Mouse (Mus musculus) midbrain, embryonic 12.5 days (tissue): Measurements from ENCODE around the gene Anxa9. TPM values are rescaled to one million over a fixed set of nuclear protein-coding genes. Genes with fewer than 3 reads are reported as not detected.

Source experiments
- ATAC-seq: fragments of 200-750 bp; cut with Nextera tagmentation; 2 replicates; pipeline ENCODE4 v1.8.0; 2017; ENCODE audit warnings: low read depth, moderate TSS enrichment, moderate library complexity; ENCODE audit not compliant: low FRiP score
- H3K27ac ChIP-seq: fragments of 300-500 bp; sonication (generic); replicated peaks from 2 replicates; pipeline ENCODE4 v1.5.1; 2016; ENCODE audit warnings: mild to moderate bottlenecking
- H3K27me3 ChIP-seq: fragments of 300-500 bp; sonication (generic); 2 replicates; pipeline ENCODE4 v1.6.1; 2016; ENCODE audit warnings: mild to moderate bottlenecking
- H3K36me3 ChIP-seq: fragments of 300-500 bp; sonication (generic); 2 replicates; pipeline ENCODE4 v1.6.1; 2016
- H3K4me1 ChIP-seq: fragments of 300-500 bp; sonication (generic); 2 replicates; pipeline ENCODE4 v1.6.1; 2016
- H3K4me2 ChIP-seq: fragments of 300-500 bp; sonication (generic); replicated peaks from 2 replicates; pipeline ENCODE4 v1.6.1; 2016; ENCODE audit warnings: mild to moderate bottlenecking, moderate library complexity
- H3K4me3 ChIP-seq: fragments of 300-500 bp; sonication (generic); 2 replicates; pipeline ENCODE4 v1.5.1; 2016; ENCODE audit warnings: mild to moderate bottlenecking
- H3K9ac ChIP-seq: fragments of 300-500 bp; sonication (generic); replicated peaks from 2 replicates; pipeline ENCODE4 v1.6.1; 2016; ENCODE audit warnings: mild to moderate bottlenecking, moderate library complexity
- H3K9me3 ChIP-seq: fragments of 300-500 bp; sonication (generic); 2 replicates; pipeline ENCODE4 v1.6.1; 2016; ENCODE audit warnings: mild to moderate bottlenecking
- WGBS: fragments of 180-500 bp; shearing (Covaris S2); methylation state at CpG from one replicate; pipeline ENCODE4 v1.1.7; 2016; 5-methylcytosine and 5-hydroxymethylcytosine counted together
- polyA plus RNA-seq: library from polyadenylated mRNA; unstranded; fragments of >200 nt; fragmentation: Nextera tagmentation; extraction: Ambion mirVana; gene quantifications from 2 replicates; pipeline ENCODE4 v1.2.1, GENCODE M21; 2016

Gene Anxa9
- polyA plus RNA-seq, 1 experiment from 2014 or later = 1.0 TPM

- peak; percentile 87 for ATAC-seq
- peak within 1 kb of the TSS; percentile 66 for H3K4me3 ChIP-seq
- no peaks in the 10 kb centered on the region for H3K27me3 ChIP-seq
- no peaks in the 10 kb centered on the region for H3K9me3 ChIP-seq
- WGBS = under 1% methylated on average over 52 of the region's 53 CpGs
- peaks cover 20% of the 10 kb centered on the region for H3K4me1 ChIP-seq
- no peaks in the 10 kb centered on the region for H3K36me3 ChIP-seq
- peak within 1 kb of the TSS; percentile 77 for H3K9ac ChIP-seq
- H3K27ac ChIP-seq = peak within 1 kb of the TSS; percentile 96
- peak within 1 kb of the TSS; percentile 76 for H3K4me2 ChIP-seq
Observed at GRCm38 (mm10) chr3:95281216-95282126, 25.5 kb downstream of the Anxa9 start, which contains the start of the genes Mindy1 and Prune1. Gene Mindy1, plus strand, starts transcription at chr3:95281345. Gene Prune1, minus strand, starts transcription at chr3:95282076.

GRCm38 (mm10) chr3:95280747-95281146 lies 26.2 kb downstream of the Anxa9 start:
- WGBS = 32% methylated on average over 8 of the region's 8 CpGs
- Histone ChIP-seq H3K9ac (peak overlapping the region; percentile 77), H3K4me2 (peak overlapping the region; percentile 76), H3K36me3 (no peaks in the 10 kb centered on the region), H3K9me3 (no peaks in the 10 kb centered on the region), H3K4me1 (peaks cover 20% of the 10 kb centered on the region), H3K4me3 (peak overlapping the region; percentile 66), H3K27ac (peak overlapping the region; percentile 96), H3K27me3 (no peaks in the 10 kb centered on the region)
- ATAC-seq = no peak

DNA sequence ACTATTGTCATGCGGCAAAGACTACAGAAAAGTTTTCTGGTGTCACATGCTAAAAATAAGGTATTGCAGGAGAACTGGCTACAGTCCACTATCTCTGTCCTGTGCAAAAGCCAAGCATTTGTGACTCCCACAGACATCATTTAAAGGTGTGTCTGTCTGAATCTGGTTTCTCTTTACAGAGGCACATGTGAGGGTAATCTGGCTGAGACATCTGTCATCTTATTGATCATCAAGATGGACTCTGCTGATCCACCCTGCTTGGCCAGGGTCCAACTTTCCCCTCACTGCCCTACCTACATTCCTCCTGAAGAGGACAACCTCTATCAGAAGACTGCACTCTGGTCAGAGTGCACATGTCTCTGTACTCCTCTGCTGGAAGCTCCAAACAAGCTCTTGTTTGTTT lies 29.8 kb downstream of the Anxa9 start:
- Histone ChIP-seq H3K36me3 (peaks cover 5% of the 10 kb centered on the region), H3K9ac (no peak overlapping the region), H3K9me3 (no peaks in the 10 kb centered on the region), H3K27ac (no peak overlapping the region), H3K4me1 (0 out of 2 replicates have a peak, but pooled peaks cover 5% of the 10 kb centered on the region), H3K4me2 (no peak overlapping the region), H3K4me3 (no peak overlapping the region), H3K27me3 (no peaks in the 10 kb centered on the region)
- 96% methylated on average over 1 of the region's 1 CpGs for WGBS
- no peak for ATAC-seq

DNA sequence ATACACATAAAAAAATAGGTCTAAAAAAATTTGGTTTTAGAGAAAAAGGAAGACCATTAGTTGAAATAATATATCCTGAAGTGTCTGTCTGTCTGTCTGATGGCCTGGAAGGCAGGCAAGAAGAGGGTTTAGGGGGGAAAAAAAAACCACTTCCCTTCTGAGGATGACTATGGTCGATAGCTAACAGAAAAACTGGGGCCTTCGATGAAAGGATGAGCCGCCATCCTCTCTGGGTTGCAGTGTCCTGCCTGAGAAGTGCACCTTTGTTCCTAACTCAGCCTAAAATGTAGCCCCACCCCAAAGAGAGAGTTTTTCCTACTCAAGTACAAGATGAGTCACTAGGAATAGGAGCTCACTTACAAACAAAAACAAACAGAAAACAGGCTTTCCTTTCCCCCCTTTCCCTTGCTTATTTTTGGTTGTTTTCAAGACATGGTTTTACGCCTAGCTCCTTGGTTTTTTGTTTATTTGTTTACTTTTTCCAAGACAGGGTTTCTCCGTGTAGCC lies 30.5 kb downstream of the Anxa9 start:
- Histone ChIP-seq H3K9me3 (no peaks in the 10 kb centered on the region), H3K36me3 (peaks cover 5% of the 10 kb centered on the region), H3K27ac (no peak overlapping the region), H3K4me3 (no peak overlapping the region), H3K9ac (no peak overlapping the region), H3K4me2 (no peak overlapping the region), H3K27me3 (no peaks in the 10 kb centered on the region), H3K4me1 (0 out of 2 replicates have a peak, but pooled peaks cover 5% of the 10 kb centered on the region)
- no peak for ATAC-seq
- WGBS = 83% methylated on average over 5 of the region's 5 CpGs

- H3K4me2 ChIP-seq = no peak overlapping the region
- no peak overlapping the region for H3K9ac ChIP-seq
- WGBS = 85% methylated on average over 6 of the region's 6 CpGs
- no peaks in the 10 kb centered on the region for H3K4me1 ChIP-seq
- H3K4me3 ChIP-seq = no peak overlapping the region
- H3K27ac ChIP-seq = no peak overlapping the region
- H3K9me3 ChIP-seq = no peaks in the 10 kb centered on the region
- H3K27me3 ChIP-seq = no peaks in the 10 kb centered on the region
- H3K36me3 ChIP-seq = peaks cover 5% of the 10 kb centered on the region
- ATAC-seq = no peak
Observed at GRCm38 (mm10) chr3:95275161-95275560, 31.8 kb downstream of the Anxa9 start.

DNA sequence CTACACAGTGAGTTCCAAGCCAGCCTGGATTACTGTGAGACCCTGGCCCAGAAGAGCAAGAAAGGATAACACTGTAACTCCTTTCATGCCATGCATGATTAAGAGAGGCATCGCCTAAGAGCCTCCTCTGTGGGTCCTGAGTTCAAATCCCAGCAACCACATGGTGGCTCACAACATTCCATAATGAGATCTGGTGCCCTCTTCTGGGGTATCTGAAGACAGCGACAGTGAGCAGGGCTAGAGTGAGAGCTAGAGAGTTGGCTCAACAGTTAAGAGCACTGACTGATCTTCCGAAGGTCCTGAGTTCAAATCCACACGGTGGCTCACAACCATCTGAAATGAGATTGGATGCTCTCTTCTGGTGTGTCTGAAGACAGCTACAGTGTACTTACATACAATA lies 32.5 kb downstream of the Anxa9 start:
- no peaks in the 10 kb centered on the region for H3K9me3 ChIP-seq
- H3K4me3 ChIP-seq = no peak overlapping the region
- no peak overlapping the region for H3K27ac ChIP-seq
- no peak for ATAC-seq
- H3K9ac ChIP-seq = no peak overlapping the region
- peaks cover 8% of the 10 kb centered on the region for H3K36me3 ChIP-seq
- WGBS = 97% methylated on average over 4 of the region's 4 CpGs
- H3K27me3 ChIP-seq = no peaks in the 10 kb centered on the region
- H3K4me1 ChIP-seq = no peaks in the 10 kb centered on the region
- no peak overlapping the region for H3K4me2 ChIP-seq

DNA sequence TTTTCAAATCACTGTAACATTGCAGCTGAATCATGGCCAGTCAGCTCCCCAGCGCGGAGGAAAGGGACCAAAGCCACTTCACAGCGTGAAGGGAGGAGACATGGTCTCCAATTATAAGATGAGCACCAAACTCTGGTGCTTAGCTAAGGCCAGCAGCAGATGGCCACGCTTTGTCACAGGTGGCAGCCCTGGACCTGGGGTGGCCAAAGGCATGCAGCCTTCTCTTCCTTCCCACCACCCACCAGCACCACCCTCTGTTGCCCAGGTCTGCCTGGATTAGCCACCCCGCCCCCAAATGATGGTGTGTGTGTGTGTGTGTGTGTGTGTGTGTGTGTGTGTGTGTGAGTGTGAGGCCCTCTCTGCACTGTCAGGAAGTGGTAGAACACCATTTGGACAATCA lies 33.5 kb downstream of the Anxa9 start:
- H3K4me2 ChIP-seq = no peak overlapping the region
- no peak overlapping the region for H3K4me3 ChIP-seq
- no peak for ATAC-seq
- H3K27ac ChIP-seq = no peak overlapping the region
- H3K27me3 ChIP-seq = no peaks in the 10 kb centered on the region
- no peaks in the 10 kb centered on the region for H3K4me1 ChIP-seq
- no peak overlapping the region for H3K9ac ChIP-seq
- no peaks in the 10 kb centered on the region for H3K9me3 ChIP-seq
- whole genome bisulfite sequencing = 85% methylated on average over 5 of the region's 5 CpGs
- H3K36me3 ChIP-seq = peaks cover 11% of the 10 kb centered on the region

- H3K27ac ChIP-seq = no peak overlapping the region
- H3K9ac ChIP-seq = no peak overlapping the region
- H3K9me3 ChIP-seq = 0 out of 2 replicates have a peak, but pooled peaks cover 3% of the 10 kb centered on the region
- WGBS = 89% methylated on average over 12 of the region's 12 CpGs
- H3K27me3 ChIP-seq = no peaks in the 10 kb centered on the region
- H3K4me1 ChIP-seq = no peaks in the 10 kb centered on the region
- peaks cover 33% of the 10 kb centered on the region for H3K36me3 ChIP-seq
- no peak overlapping the region for H3K4me3 ChIP-seq
- H3K4me2 ChIP-seq = no peak overlapping the region
- no peak for ATAC-seq
Observed at GRCm38 (mm10) chr3:95270766-95271364, 36.1 kb downstream of the Anxa9 start.

- Histone ChIP-seq H3K4me2 (no peak overlapping the region), H3K27me3 (no peaks in the 10 kb centered on the region), H3K9ac (no peak overlapping the region), H3K9me3 (0 out of 2 replicates have a peak, but pooled peaks cover 3% of the 10 kb centered on the region), H3K4me1 (no peaks in the 10 kb centered on the region), H3K27ac (no peak overlapping the region), H3K36me3 (peaks cover 37% of the 10 kb centered on the region), H3K4me3 (no peak overlapping the region)
- ATAC-seq = no peak
- 93% methylated on average over 5 of the region's 5 CpGs for WGBS
Observed at GRCm38 (mm10) chr3:95269789-95270188, 37.2 kb downstream of the Anxa9 start.

DNA sequence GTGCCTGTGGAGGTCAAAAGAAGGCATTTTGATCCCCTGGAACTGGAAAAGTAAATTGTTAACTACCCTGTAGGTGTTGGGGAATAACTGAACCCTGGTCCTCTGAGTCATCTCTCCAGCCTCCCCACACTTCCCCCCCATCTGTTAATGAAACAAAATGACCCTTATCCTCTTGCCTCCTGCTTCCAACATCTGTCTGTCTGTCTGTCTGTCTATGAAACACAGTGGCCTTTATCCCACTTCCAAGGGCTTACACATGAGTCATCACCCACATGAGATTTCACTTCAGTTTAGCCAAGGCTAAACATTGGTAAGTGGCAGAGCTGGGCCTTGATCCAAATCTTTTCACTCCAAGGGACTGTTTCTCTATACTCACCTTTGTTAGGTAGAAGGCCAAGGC lies 39.1 kb downstream of the Anxa9 start:
- ATAC-seq = no peak
- peaks cover 48% of the 10 kb centered on the region for H3K36me3 ChIP-seq
- no peaks in the 10 kb centered on the region for H3K27me3 ChIP-seq

GRCm38 (mm10) chr3:95266052-95266451 lies 40.9 kb downstream of the Anxa9 start:
- WGBS = 88% methylated on average over 3 of the region's 3 CpGs
- Histone ChIP-seq H3K9me3 (0 out of 2 replicates have a peak, but pooled peaks cover 3% of the 10 kb centered on the region), H3K4me2 (no peak overlapping the region), H3K27me3 (no peaks in the 10 kb centered on the region), H3K27ac (no peak overlapping the region), H3K9ac (no peak overlapping the region), H3K4me3 (no peak overlapping the region), H3K4me1 (no peaks in the 10 kb centered on the region), H3K36me3 (peaks cover 64% of the 10 kb centered on the region)
- no peak for ATAC-seq

More for the DNA sequence above, 39.1 kb downstream of the Anxa9 start:
- Histone ChIP-seq H3K4me2 (no peak overlapping the region), H3K4me3 (no peak overlapping the region), H3K4me1 (no peaks in the 10 kb centered on the region), H3K27ac (no peak overlapping the region), H3K9me3 (0 out of 2 replicates have a peak, but pooled peaks cover 3% of the 10 kb centered on the region), H3K9ac (no peak overlapping the region)

DNA sequence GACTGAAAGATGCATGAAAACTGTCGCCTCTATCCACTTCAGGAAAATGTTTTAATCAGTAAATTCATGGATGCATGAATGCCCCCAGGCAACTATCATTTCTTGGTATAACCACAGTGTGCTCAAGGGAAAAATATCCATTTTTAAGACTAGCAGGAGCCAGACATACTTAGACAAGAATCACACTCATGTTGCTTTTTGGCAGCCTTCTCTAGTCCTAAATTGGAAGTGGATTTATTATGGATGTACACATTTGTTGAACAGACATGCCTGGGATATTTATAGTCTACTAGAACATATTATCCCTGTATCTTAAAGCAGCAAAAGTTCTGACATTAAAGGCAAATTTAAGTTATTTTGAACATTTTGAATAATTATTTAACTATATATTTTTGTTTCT lies 42.3 kb downstream of the Anxa9 start:
- Histone ChIP-seq H3K36me3 (peaks cover 72% of the 10 kb centered on the region), H3K4me1 (no peaks in the 10 kb centered on the region), H3K4me3 (no peak overlapping the region), H3K9me3 (0 out of 2 replicates have a peak, but pooled peaks cover 3% of the 10 kb centered on the region), H3K27me3 (no peaks in the 10 kb centered on the region), H3K4me2 (no peak overlapping the region), H3K9ac (no peak overlapping the region), H3K27ac (no peak overlapping the region)
- no peak for ATAC-seq
- 90% methylated on average over 1 of the region's 1 CpGs for WGBS
